Mouse (Mus musculus) cortical plate, adult 2 months (tissue): ENCODE measurements at regions not wholly inside any gene's neighbourhood (a gene's known extent, or its start where the extent isn't known, plus 50 kb on each side); places are given as distances from the start of the nearest gene placed in this dataset.

Source experiments
- CTCF ChIP-seq: fragments of 200-500 bp; IDR thresholded peaks from 2 replicates; pipeline ENCODE4 v1.5.1; 2011; ENCODE audit warnings: mild to moderate bottlenecking, control low read depth, low read length; ENCODE audit not compliant: insufficient read depth; ENCODE audit errors: extremely low read depth
- POLR2A ChIP-seq: fragments of 200-500 bp; IDR thresholded peaks from 2 replicates; pipeline ENCODE4 v1.6.1; 2011; ENCODE audit warnings: mild to moderate bottlenecking, low read length, control low read depth; ENCODE audit not compliant: insufficient read depth; ENCODE audit errors: extremely low read depth

DNA sequence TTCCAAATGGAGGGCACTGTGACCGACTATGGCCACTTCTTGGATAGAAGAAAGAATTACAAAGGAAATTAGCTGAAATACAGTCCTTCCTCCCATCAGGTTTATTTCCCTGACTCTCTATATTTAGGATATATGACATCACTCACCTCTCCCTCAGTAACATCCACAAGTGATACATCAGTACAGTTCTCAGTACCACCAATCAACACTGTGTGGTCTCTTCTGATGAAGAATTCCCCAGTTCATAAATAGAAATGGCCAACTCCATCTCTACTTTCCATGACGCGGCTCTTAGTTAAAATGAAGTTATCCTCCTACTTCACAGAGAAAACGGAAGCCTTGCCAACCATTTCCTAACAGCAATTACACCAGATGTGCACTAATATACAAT, 208.3 kb upstream of the Dio2 start:
- TF ChIP-seq POLR2A = no peak
- no peak for TF ChIP-seq CTCF
